ENCODE assay signal across 18 mouse cellular contexts in genomic region chr10:62555705-62556557, GRCm38 (mm10). TPM values are rescaled to one million over a fixed set of nuclear protein-coding genes. Genes with fewer than 3 reads are reported as not detected.
DNase-seq lines count a peak whose midpoint lies in the region; ATAC-seq and TF ChIP-seq lines count a peak whose summit lies in the region.
"Had no signal": no experiment of that assay in that cellular context is flagged by ENCODE, and none has a peak within 500 bp of the region (broad histone marks: within the 10 kb centered on the region; RNA-seq: fewer than 3 reads in every experiment).

No protein-coding gene starts in this region.

- H3K36me3 ChIP-seq in kidney, postnatal 0 days (ENCODE audit: insufficient read depth, low read length), result peaks cover 24% of the 10 kb centered on the region
- H3K36me3 ChIP-seq in kidney, embryonic 16.5 days (ENCODE audit: insufficient read depth, low read length), result peaks cover 35% of the 10 kb centered on the region
- peaks cover 12% of the 10 kb centered on the region; the same call in 1 of the 2 replicates for H3K36me3 ChIP-seq in small intestine, adult 2 months (ENCODE audit: control insufficient read depth, insufficient read depth, low read length)
- peaks cover 42% of the 10 kb centered on the region for H3K36me3 ChIP-seq in forebrain, embryonic 10.5 days (replicated peaks)

- H3K9me3 ChIP-seq in kidney, postnatal 0 days (replicated peaks; ENCODE audit: low read length), result no peaks in the 10 kb centered on the region
- H3K9me3 ChIP-seq in kidney, embryonic 16.5 days (ENCODE audit: low read length), result no peaks in the 10 kb centered on the region
- no peaks in the 10 kb centered on the region for H3K9me3 ChIP-seq in forebrain, embryonic 10.5 days
- H3K9me3 ChIP-seq: embryonic facial prominence, embryonic 13.5 days; midbrain, embryonic 12.5 days; neural tube, embryonic 13.5 days had no signal

- no peak overlapping the region for H3K4me3 ChIP-seq in kidney, postnatal 0 days (replicated peaks; ENCODE audit: low read depth, low read length)
- no peak overlapping the region for H3K4me3 ChIP-seq in kidney, embryonic 16.5 days (ENCODE audit: low read length)
- H3K4me3 ChIP-seq in bone marrow, adult 2 months (replicated peaks; ENCODE audit: control insufficient read depth, low read depth, low read length), result no peak overlapping the region
- no peak overlapping the region for H3K4me3 ChIP-seq in small intestine, adult 2 months (ENCODE audit: low read depth, low read length)
- H3K4me3 ChIP-seq in forebrain, embryonic 10.5 days, result no peak overlapping the region
- H3K4me3 ChIP-seq: embryonic facial prominence, embryonic 13.5 days; left cerebral cortex, adult 2 months; midbrain, embryonic 12.5 days; neural tube, embryonic 13.5 days had no signal

- no peaks in the 10 kb centered on the region for H3K27me3 ChIP-seq in kidney, postnatal 0 days (ENCODE audit: insufficient read depth, low read length)
- H3K27me3 ChIP-seq in kidney, embryonic 16.5 days (ENCODE audit: insufficient read depth, low read length), result no peaks in the 10 kb centered on the region
- H3K27me3 ChIP-seq in small intestine, adult 2 months (ENCODE audit: control insufficient read depth, insufficient read depth, low read length), result no peaks in the 10 kb centered on the region
- no peaks in the 10 kb centered on the region for H3K27me3 ChIP-seq in forebrain, embryonic 10.5 days (ENCODE audit: poor library complexity, severe bottlenecking)
- H3K27me3 ChIP-seq: embryonic facial prominence, embryonic 13.5 days; midbrain, embryonic 12.5 days; neural tube, embryonic 13.5 days had no signal

- DNase-seq in kidney, postnatal 0 days (ENCODE audit: low spot score), result no peak
- DNase-seq in thymus, postnatal 14 days, result peak; percentile 35
- DNase-seq in thymus, postnatal 0 days (ENCODE audit: low spot score), result no peak
- no peak for DNase-seq in gastrocnemius, adult 18-20 months (ENCODE audit: low spot score)
- DNase-seq in forebrain, embryonic 10.5 days (ENCODE audit: extremely low spot score, low spot score), result no peak
- DNase-seq: adrenal gland, postnatal 14 days; cerebellum, adult 8-10 months; gastrocnemius, postnatal 25 days; right cerebral cortex, postnatal 25 days had no signal

- peak; percentile 22; the same call in 1 of the 2 replicates for TF ChIP-seq CTCF in kidney, postnatal 0 days (IDR thresholded peaks at IDR 0.05; ENCODE audit: low read depth)
- no peak for TF ChIP-seq CTCF in bone marrow, adult 2 months (IDR thresholded peaks at IDR 0.05; ENCODE audit: control insufficient read depth, insufficient read depth, low read length)
- no peak for TF ChIP-seq CTCF in small intestine, adult 2 months (IDR thresholded peaks at IDR 0.05; ENCODE audit: extremely low read depth, insufficient read length, insufficient replicate concordance, low read depth, low read length)

- H3K4me1 ChIP-seq in kidney, postnatal 0 days (replicated peaks; ENCODE audit: insufficient read depth, low read length), result no peaks in the 10 kb centered on the region
- no peaks in the 10 kb centered on the region for H3K4me1 ChIP-seq in kidney, embryonic 16.5 days (ENCODE audit: insufficient read depth, low read length)
- peaks cover 6% of the 10 kb centered on the region; the same call in 1 of the 2 replicates for H3K4me1 ChIP-seq in bone marrow, adult 2 months (ENCODE audit: control insufficient read depth, insufficient read depth, low read length)
- H3K4me1 ChIP-seq in small intestine, adult 2 months (ENCODE audit: control insufficient read depth, insufficient read depth, insufficient read length, low read length), result no peaks in the 10 kb centered on the region
- no peaks in the 10 kb centered on the region for H3K4me1 ChIP-seq in forebrain, embryonic 10.5 days
- H3K4me1 ChIP-seq: embryonic facial prominence, embryonic 13.5 days; midbrain, embryonic 12.5 days; neural tube, embryonic 13.5 days had no signal

- 66% methylated on average over 11 of the region's 11 CpGs for WGBS in kidney, postnatal 0 days
- whole genome bisulfite sequencing in kidney, embryonic 16.5 days, result 66% methylated on average over 11 of the region's 11 CpGs
- WGBS in bone marrow, adult 2 months, result 38% methylated on average over 11 of the region's 11 CpGs
- 69% methylated on average over 11 of the region's 11 CpGs for WGBS in small intestine, adult 2 months
- WGBS in forebrain, embryonic 10.5 days, result 76% methylated on average over 11 of the region's 11 CpGs

- no peak for TF ChIP-seq POLR2A in bone marrow, adult 2 months (IDR thresholded peaks at IDR 0.05; ENCODE audit: borderline replicate concordance, control insufficient read depth, low read depth, low read length)
- TF ChIP-seq POLR2A in small intestine, adult 2 months (IDR thresholded peaks at IDR 0.05; ENCODE audit: low read depth, low read length), result no peak

- H3K4me2 ChIP-seq in kidney, postnatal 0 days (ENCODE audit: low read length), result no peak overlapping the region
- no peak overlapping the region for H3K4me2 ChIP-seq in kidney, embryonic 16.5 days (replicated peaks; ENCODE audit: low read depth, low read length)
- H3K4me2 ChIP-seq: embryonic facial prominence, embryonic 13.5 days; midbrain, embryonic 12.5 days; neural tube, embryonic 13.5 days had no signal

- no peak overlapping the region for H3K9ac ChIP-seq in kidney, postnatal 0 days (ENCODE audit: low read depth, low read length)
- H3K9ac ChIP-seq in kidney, embryonic 16.5 days (replicated peaks; ENCODE audit: low read length), result no peak overlapping the region
- H3K9ac ChIP-seq: embryonic facial prominence, embryonic 13.5 days; liver, embryonic 14.5 days; midbrain, embryonic 12.5 days; neural tube, embryonic 13.5 days had no signal

- ATAC-seq in kidney, postnatal 0 days (replicated peaks; ENCODE audit: low FRiP score, low read depth), result no peak
- no peak for ATAC-seq in kidney, embryonic 16.5 days (ENCODE audit: low FRiP score, low TSS enrichment)
- ATAC-seq: activated CD4-positive, CD25-positive, alpha-beta regulatory T cell, adult 4 months had no signal

- H3K27ac ChIP-seq in kidney, postnatal 0 days, result no peak overlapping the region
- no peak overlapping the region for H3K27ac ChIP-seq in kidney, embryonic 16.5 days (ENCODE audit: low read length)
- peak overlapping the region; percentile 5 for H3K27ac ChIP-seq in bone marrow, adult 2 months (ENCODE audit: control insufficient read depth, insufficient read depth, low read depth, low read length, poor library complexity)
- H3K27ac ChIP-seq in small intestine, adult 2 months (ENCODE audit: insufficient read depth, low read depth, low read length), result peak overlapping the region; percentile 44
- H3K27ac ChIP-seq in forebrain, embryonic 10.5 days, result no peak overlapping the region
- H3K27ac ChIP-seq: embryonic facial prominence, embryonic 13.5 days; left cerebral cortex, adult 2 months; liver, embryonic 14.5 days; midbrain, embryonic 12.5 days; neural tube, embryonic 13.5 days had no signal

RNA-seq across cellular contexts. Expression of gene Kif1bp, which starts 22.3 kb away (rescaled TPM):
- 29.1 and 33.8 TPM in 2 replicates for polyA plus RNA-seq in kidney, postnatal 0 days (2015; fragmentation: Nextera tagmentation; extraction: Ambion mirVana)
- polyA plus RNA-seq in kidney, embryonic 16.5 days (2015; fragmentation: Nextera tagmentation; extraction: Ambion mirVana), result 35.5 and 39.0 TPM in 2 replicates
- polyA plus RNA-seq in thymus, postnatal 0 days (2015; fragmentation: Nextera tagmentation; extraction: Ambion mirVana), result 24.2 and 26.5 TPM in 2 replicates
- 6.1 TPM in 2 replicates for polyA plus RNA-seq in bone marrow, adult 2 months (2011; ENCODE audit: insufficient read depth, insufficient read length, low replicate concordance, missing spikeins)
- polyA plus RNA-seq in small intestine, adult 2 months (2012; rRNA removed), result 21.0 and 21.2 TPM in 2 replicates
- 10 to 100 TPM; 29.0 to 30.4 TPM for total RNA-seq in gastrocnemius, adult 18-20 months (2021)
- 32.6 and 32.8 TPM in 2 replicates for polyA plus RNA-seq in forebrain, embryonic 10.5 days (2016; fragmentation: Nextera tagmentation; extraction: Ambion mirVana)

RNA-seq across cellular contexts. Expression of gene Srgn, which starts 28.7 kb away (rescaled TPM):
- 36.6 and 45.1 TPM in 2 replicates for polyA plus RNA-seq in kidney, postnatal 0 days (2015; fragmentation: Nextera tagmentation; extraction: Ambion mirVana)
- 8.2 and 9.6 TPM in 2 replicates for polyA plus RNA-seq in kidney, embryonic 16.5 days (2015; fragmentation: Nextera tagmentation; extraction: Ambion mirVana)
- 306 and 319 TPM in 2 replicates for polyA plus RNA-seq in thymus, postnatal 0 days (2015; fragmentation: Nextera tagmentation; extraction: Ambion mirVana)
- 68.7 and 72.9 TPM in 2 replicates for polyA plus RNA-seq in bone marrow, adult 2 months (2011; ENCODE audit: insufficient read depth, insufficient read length, low replicate concordance, missing spikeins)
- 6.5 and 8.2 TPM in 2 replicates for polyA plus RNA-seq in small intestine, adult 2 months (2012; rRNA removed)
- total RNA-seq in gastrocnemius, adult 18-20 months (2021), result 10 to 100 TPM; 10.5 to 15.0 TPM
- 2.3 and 3.0 TPM in 2 replicates for polyA plus RNA-seq in forebrain, embryonic 10.5 days (2016; fragmentation: Nextera tagmentation; extraction: Ambion mirVana)

RNA-seq across cellular contexts. Expression of gene Ddx21, which starts 46.1 kb away (rescaled TPM):
- 15.7 and 16.6 TPM in 2 replicates for polyA plus RNA-seq in kidney, postnatal 0 days (2015; fragmentation: Nextera tagmentation; extraction: Ambion mirVana)
- 20.8 and 23.2 TPM in 2 replicates for polyA plus RNA-seq in kidney, embryonic 16.5 days (2015; fragmentation: Nextera tagmentation; extraction: Ambion mirVana)
- 29.8 and 29.9 TPM in 2 replicates for polyA plus RNA-seq in thymus, postnatal 0 days (2015; fragmentation: Nextera tagmentation; extraction: Ambion mirVana)
- 22.0 and 36.6 TPM in 2 replicates for polyA plus RNA-seq in bone marrow, adult 2 months (2011; ENCODE audit: insufficient read depth, insufficient read length, low replicate concordance, missing spikeins)
- 1.9 and 2.3 TPM in 2 replicates for polyA plus RNA-seq in small intestine, adult 2 months (2012; rRNA removed)
- total RNA-seq in gastrocnemius, adult 18-20 months (2021), result 10 to 100 TPM; 30.0 to 33.8 TPM
- 40.6 TPM in 2 replicates for polyA plus RNA-seq in forebrain, embryonic 10.5 days (2016; fragmentation: Nextera tagmentation; extraction: Ambion mirVana)

Comparison
In these comparisons a context has a peak if more than half of its experiments do, and no peak if none do; other contexts are left out.
1. H3K27ac ChIP-seq: peak in bone marrow, adult 2 months (single experiment) and small intestine, adult 2 months (single experiment); none in kidney, postnatal 0 days (single experiment), kidney, embryonic 16.5 days (single experiment) and forebrain, embryonic 10.5 days (single experiment).